In the genomic region with DNA sequence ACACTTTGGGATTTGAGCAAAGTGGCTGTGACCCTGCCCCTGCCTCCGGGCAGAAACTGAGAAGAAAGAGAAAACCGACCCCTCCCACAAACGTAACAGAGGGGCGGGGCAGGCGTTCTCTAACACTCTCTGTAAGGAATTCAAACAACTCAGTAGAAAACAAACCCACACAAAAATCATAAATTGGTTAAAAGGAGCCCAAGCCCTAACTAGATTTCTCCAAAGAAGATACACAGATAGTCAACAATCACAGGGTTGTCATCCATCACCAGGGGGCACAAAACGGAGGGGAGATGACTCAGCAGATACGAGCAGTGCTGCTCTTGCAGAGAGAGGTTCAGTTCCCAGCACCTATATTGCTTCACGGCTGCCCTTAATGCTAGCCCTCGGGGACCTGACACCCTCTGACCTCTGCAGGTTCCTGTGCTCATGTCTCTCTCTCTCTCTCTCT, we compare ENCODE assay signal across 8 mouse cellular contexts.
DNase-seq lines count a peak whose midpoint lies in the region; ATAC-seq and TF ChIP-seq lines count a peak whose summit lies in the region.

No protein-coding gene starts in this region.

- no peak overlapping the region for H3K4me3 ChIP-seq in thymus, adult 2 months (ENCODE audit: control insufficient read depth, insufficient read depth, low read length)
- H3K4me3 ChIP-seq in forebrain, postnatal 0 days (ENCODE audit: low read depth, low read length), result peak overlapping the region; percentile 22; the same call in 1 of the 2 replicates
- peak overlapping the region; percentile 29 for H3K4me3 ChIP-seq in limb, embryonic 12.5 days (replicated peaks)
- H3K4me3 ChIP-seq in midbrain, embryonic 14.5 days (replicated peaks; ENCODE audit: low read depth, low read length), result 0 out of 2 replicates have a peak overlapping the region, but pooled peaks have one; percentile 8

- peak overlapping the region; percentile 41 for H3K4me2 ChIP-seq in forebrain, postnatal 0 days (ENCODE audit: low read depth)
- peak overlapping the region; percentile 49 for H3K4me2 ChIP-seq in limb, embryonic 12.5 days
- H3K4me2 ChIP-seq in midbrain, embryonic 14.5 days (ENCODE audit: low read length), result peak overlapping the region; percentile 43

- peak; percentile 22 for DNase-seq in thymus, adult 2 months
- no peak for DNase-seq in thymus, adult 18-20 months
- peak; percentile 24 for DNase-seq in forebrain, postnatal 0 days
- peak; percentile 47 for DNase-seq in midbrain, embryonic 14.5 days
- DNase-seq in urinary bladder, adult 18-20 months (ENCODE audit: low spot score in 2 of 2), result no peak
- DNase-seq in adipocyte (ENCODE audit: low spot score), result no peak
- no peak for DNase-seq in cerebellum, postnatal 36 days

- no peak for TF ChIP-seq POLR2A in thymus, adult 2 months (IDR thresholded peaks at IDR 0.05; ENCODE audit: control insufficient read depth, extremely low read depth, insufficient read depth, low read length, poor library complexity)

- no peaks in the 10 kb centered on the region for H3K9me3 ChIP-seq in forebrain, postnatal 0 days (ENCODE audit: low read length)
- no peaks in the 10 kb centered on the region for H3K9me3 ChIP-seq in limb, embryonic 12.5 days
- H3K9me3 ChIP-seq in midbrain, embryonic 14.5 days (ENCODE audit: control insufficient read depth, low read length), result no peaks in the 10 kb centered on the region

- peak; percentile 32; the same call in 1 of the 2 replicates for ATAC-seq in forebrain, postnatal 0 days
- ATAC-seq in limb, embryonic 12.5 days (ENCODE audit: insufficient number of reproducible peaks, insufficient read depth, low FRiP score, low TSS enrichment, low read depth), result no peak
- ATAC-seq in midbrain, embryonic 14.5 days (ENCODE audit: low FRiP score, low TSS enrichment), result no peak

- peaks cover 12% of the 10 kb centered on the region for H3K4me1 ChIP-seq in thymus, adult 2 months (replicated peaks; ENCODE audit: control insufficient read depth, insufficient read depth, low read length)
- H3K4me1 ChIP-seq in forebrain, postnatal 0 days (ENCODE audit: insufficient read depth), result no peaks in the 10 kb centered on the region
- H3K4me1 ChIP-seq in limb, embryonic 12.5 days (replicated peaks), result peaks cover 24% of the 10 kb centered on the region
- H3K4me1 ChIP-seq in midbrain, embryonic 14.5 days (ENCODE audit: control insufficient read depth, insufficient read depth, low read length), result no peaks in the 10 kb centered on the region

- TF ChIP-seq CTCF in thymus, adult 2 months (IDR thresholded peaks at IDR 0.05; ENCODE audit: borderline replicate concordance, control insufficient read depth, extremely low read depth, insufficient read depth, low read length, poor library complexity), result no peak
- 0 out of 2 replicates have a peak, but pooled peaks have one; percentile 15 for TF ChIP-seq CTCF in forebrain, postnatal 0 days (IDR thresholded peaks at IDR 0.05; ENCODE audit: low read depth)

- H3K27ac ChIP-seq in thymus, adult 2 months (ENCODE audit: control insufficient read depth, insufficient read depth, low read length), result no peak overlapping the region
- H3K27ac ChIP-seq in forebrain, postnatal 0 days (ENCODE audit: low read depth, low read length), result no peak overlapping the region
- H3K27ac ChIP-seq in limb, embryonic 12.5 days, result no peak overlapping the region
- H3K27ac ChIP-seq in midbrain, embryonic 14.5 days (replicated peaks; ENCODE audit: low read depth, low read length), result no peak overlapping the region

- WGBS in thymus, adult 2 months, result 13% methylated on average over 9 of the region's 9 CpGs
- 6% methylated on average over 9 of the region's 9 CpGs for WGBS in forebrain, postnatal 0 days
- WGBS in limb, embryonic 12.5 days, result 6% methylated on average over 9 of the region's 9 CpGs
- 5% methylated on average over 9 of the region's 9 CpGs for WGBS in midbrain, embryonic 14.5 days

- no peak overlapping the region for H3K9ac ChIP-seq in forebrain, postnatal 0 days
- no peak overlapping the region for H3K9ac ChIP-seq in limb, embryonic 12.5 days (replicated peaks)
- no peak overlapping the region; the same call in 1 of the 2 replicates for H3K9ac ChIP-seq in midbrain, embryonic 14.5 days (replicated peaks; ENCODE audit: low read length)

- H3K36me3 ChIP-seq in thymus, adult 2 months (ENCODE audit: control insufficient read depth, insufficient read depth, low read length), result no peaks in the 10 kb centered on the region
- no peaks in the 10 kb centered on the region for H3K36me3 ChIP-seq in forebrain, postnatal 0 days (ENCODE audit: insufficient read depth)
- H3K36me3 ChIP-seq in limb, embryonic 12.5 days, result no peaks in the 10 kb centered on the region
- H3K36me3 ChIP-seq in midbrain, embryonic 14.5 days (ENCODE audit: control insufficient read depth, insufficient read depth, low read length), result no peaks in the 10 kb centered on the region

- H3K27me3 ChIP-seq in thymus, adult 2 months (ENCODE audit: control insufficient read depth, insufficient read depth, low read length), result no peaks in the 10 kb centered on the region
- H3K27me3 ChIP-seq in forebrain, postnatal 0 days (ENCODE audit: insufficient read depth, low read length), result no peaks in the 10 kb centered on the region
- H3K27me3 ChIP-seq in limb, embryonic 12.5 days, result no peaks in the 10 kb centered on the region
- no peaks in the 10 kb centered on the region for H3K27me3 ChIP-seq in midbrain, embryonic 14.5 days (ENCODE audit: control insufficient read depth, insufficient read depth, low read length)

Comparison
In these comparisons a context has a peak if more than half of its experiments do, and no peak if none do; other contexts are left out.
1. DNase-seq: peak in thymus, adult 2 months (single experiment), forebrain, postnatal 0 days (single experiment) and midbrain, embryonic 14.5 days (single experiment); none in thymus, adult 18-20 months (0 of 2), urinary bladder, adult 18-20 months (0 of 2), adipocyte (single experiment) and cerebellum, postnatal 36 days (0 of 2).
2. Peak in every context shown above with its lines, with median percentiles within 50 percentile points of each other: H3K4me2 ChIP-seq.